Mouse (Mus musculus): ENCODE results near the gene Pnmal2. TPM values are rescaled to one million over a fixed set of nuclear protein-coding genes. Genes with fewer than 3 reads are reported as not detected.

The Pnmal2 gene
- total and polyA plus RNA-seq, 3 experiments, result 0.07 TPM; not detected in 2

- TF ChIP-seq HCFC1 (IDR thresholded peaks at IDR 0.05; ENCODE audit: low read depth, low read length) (no peak), CHD2 (IDR thresholded peaks at IDR 0.05; ENCODE audit: low read length) (no peak), ZC3H11A (IDR thresholded peaks at IDR 0.05; ENCODE audit: low read depth, low read length) (no peak), CHD1 (IDR thresholded peaks at IDR 0.05; ENCODE audit: low read depth, low read length) (no peak), TAL1 (IDR thresholded peaks at IDR 0.05; ENCODE audit: low read length) (no peak), ZMIZ1 (IDR thresholded peaks at IDR 0.05; ENCODE audit: low read depth, low read length) (no peak), USF1 (IDR thresholded peaks at IDR 0.05; ENCODE audit: low read depth, low read length) (no peak), RAD21 (IDR thresholded peaks at IDR 0.05; ENCODE audit: low read depth, low read length) (no peak), ETS1 (IDR thresholded peaks at IDR 0.05; ENCODE audit: low read depth, low read length) (no peak), BHLHE40 (IDR thresholded peaks at IDR 0.05; ENCODE audit: borderline replicate concordance, low read depth, low read length) (no peak), POLR2AphosphoS2 (IDR thresholded peaks at IDR 0.05; ENCODE audit: low read length) (no peak), POLR2AphosphoS5 (IDR thresholded peaks at IDR 0.05; ENCODE audit: borderline replicate concordance, low read depth, low read length) (no peak), MYB (IDR thresholded peaks at IDR 0.05; ENCODE audit: low read depth, low read length) (no peak)
- H3K9ac ChIP-seq (ENCODE audit: control insufficient read depth, low read depth, low read length, poor library complexity, severe bottlenecking), result no peak overlapping the region
- no peaks in the 10 kb centered on the region for H3K9me3 ChIP-seq (replicated peaks; ENCODE audit: insufficient read depth, low read length)
- H3K4me3 ChIP-seq (ENCODE audit: control insufficient read depth in 1 of 2, insufficient read depth in 1 of 2, low read depth in 2 of 2, low read length in 2 of 2), result no peak overlapping the region
- H3K79me2 ChIP-seq (ENCODE audit: control insufficient read depth, insufficient read depth, low read length, poor library complexity), result peaks cover 36% of the 10 kb centered on the region
- DNase-seq (ENCODE audit: low read depth, low spot score), result no peak
- H3K27ac ChIP-seq (ENCODE audit: control insufficient read depth, low read depth, low read length), result no peak overlapping the region
- H3K27me3 ChIP-seq (ENCODE audit: control insufficient read depth in 1 of 2, insufficient read depth in 2 of 2, low read length in 2 of 2), result no peaks in the 10 kb centered on the region
- H3K4me1 ChIP-seq (ENCODE audit: control insufficient read depth in 1 of 2, insufficient read depth in 2 of 2, low read length in 2 of 2), result peaks cover 0 to 19% of the 10 kb centered on the region in 2 experiments; a peak in 3 of 4 replicates
- peaks cover 0 to 10% of the 10 kb centered on the region in 2 experiments; a peak in 2 of 4 replicates for H3K36me3 ChIP-seq (ENCODE audit: control insufficient read depth in 1 of 2, insufficient read depth in 2 of 2, low read length in 2 of 2)
Observed at GRCm38 (mm10) chr7:16918014-16918413, 26.5 kb upstream of the Pnmal2 start.

GRCm38 (mm10) chr7:16918670-16919069 lies 25.8 kb upstream of the Pnmal2 start:
- no peak for DNase-seq (ENCODE audit: low read depth, low spot score)
- H3K9me3 ChIP-seq (replicated peaks; ENCODE audit: insufficient read depth, low read length), result no peaks in the 10 kb centered on the region
- H3K27me3 ChIP-seq (ENCODE audit: control insufficient read depth in 1 of 2, insufficient read depth in 2 of 2, low read length in 2 of 2), result no peaks in the 10 kb centered on the region
- peaks cover 42% of the 10 kb centered on the region for H3K79me2 ChIP-seq (ENCODE audit: control insufficient read depth, insufficient read depth, low read length, poor library complexity)
- no peak overlapping the region for H3K4me3 ChIP-seq (ENCODE audit: control insufficient read depth in 1 of 2, insufficient read depth in 1 of 2, low read depth in 2 of 2, low read length in 2 of 2)
- H3K9ac ChIP-seq (ENCODE audit: control insufficient read depth, low read depth, low read length, poor library complexity, severe bottlenecking), result no peak overlapping the region
- peaks cover 0 to 10% of the 10 kb centered on the region in 2 experiments; a peak in 2 of 4 replicates for H3K36me3 ChIP-seq (ENCODE audit: control insufficient read depth in 1 of 2, insufficient read depth in 2 of 2, low read length in 2 of 2)
- H3K4me1 ChIP-seq (ENCODE audit: control insufficient read depth in 1 of 2, insufficient read depth in 2 of 2, low read length in 2 of 2), result peaks cover 0 to 15% of the 10 kb centered on the region in 2 experiments; a peak in 3 of 4 replicates
- H3K27ac ChIP-seq (ENCODE audit: control insufficient read depth, low read depth, low read length), result no peak overlapping the region
- TF ChIP-seq UBTF (IDR thresholded peaks at IDR 0.05; ENCODE audit: borderline replicate concordance, insufficient read depth, low read depth, low read length) (no peak), RCOR1 (IDR thresholded peaks at IDR 0.05; ENCODE audit: low read depth, low read length) (no peak), USF1 (IDR thresholded peaks at IDR 0.05; ENCODE audit: low read depth, low read length) (no peak), ZKSCAN1 (IDR thresholded peaks at IDR 0.05; ENCODE audit: low read depth, low read length) (no peak), SMC3 (IDR thresholded peaks at IDR 0.05; ENCODE audit: low read depth, low read length) (no peak), MAFK (IDR thresholded peaks at IDR 0.05; ENCODE audit: borderline replicate concordance, low read depth, low read length) (no peak), TCF12 (IDR thresholded peaks at IDR 0.05; ENCODE audit: low read depth, low read length) (no peak), POLR2A (IDR thresholded peaks at IDR 0.05; ENCODE audit: control insufficient read depth in 1 of 2, insufficient read depth in 1 of 2, low read depth in 1 of 2, low read length in 2 of 2, poor library complexity in 1 of 2) (no peak)
